Comparison of ENCODE assay signal across 8 mouse cellular contexts in genomic region chr19:45363933-45364391, GRCm38 (mm10). TPM values are rescaled to one million over a fixed set of nuclear protein-coding genes. Genes with fewer than 3 reads are reported as not detected.
A peak's percentile ranks its signal among the peaks of the same experiment; 100 is the strongest.
DNase-seq lines count a peak whose midpoint lies in the region; ATAC-seq and TF ChIP-seq lines count a peak whose summit lies in the region.

No protein-coding gene starts in this region.

- WGBS in kidney, embryonic 16.5 days: 1% methylated on average over 20 of the region's 20 CpGs
- WGBS in embryonic facial prominence, embryonic 15.5 days: under 1% methylated on average over 20 of the region's 20 CpGs
- 1% methylated on average over 20 of the region's 20 CpGs for WGBS in limb, embryonic 14.5 days
- WGBS in stomach, embryonic 15.5 days: under 1% methylated on average over 20 of the region's 20 CpGs

- TF ChIP-seq CTCF in MEL (IDR thresholded peaks at IDR 0.05 in 2 of 3, conservative IDR thresholded peaks at IDR 0.05 in 1 of 3; ENCODE audit: control insufficient read depth in 1 of 3, insufficient read depth in 1 of 3, low read depth in 2 of 3, low read length in 3 of 3, poor library complexity in 1 of 3, severe bottlenecking in 1 of 3): peak in 1 of 3 experiments; percentile 18; a peak in 1 of 6 replicates

- H3K4me3 ChIP-seq in kidney, embryonic 16.5 days (ENCODE audit: low read length): peak overlapping the region; percentile 91
- H3K4me3 ChIP-seq in MEL (ENCODE audit: control insufficient read depth in 1 of 2, insufficient read depth in 1 of 2, low read depth in 2 of 2, low read length in 2 of 2): peak overlapping the region; percentile 58 to 77
- peak overlapping the region; percentile 84 for H3K4me3 ChIP-seq in embryonic facial prominence, embryonic 15.5 days (replicated peaks)
- H3K4me3 ChIP-seq in limb, embryonic 14.5 days (replicated peaks; ENCODE audit: low read length): peak overlapping the region; percentile 85
- H3K4me3 ChIP-seq in stomach, embryonic 15.5 days (replicated peaks): peak overlapping the region; percentile 92

- peak in 1 of 2 experiments; percentile 14; a peak in 1 of 4 replicates for TF ChIP-seq POLR2A in MEL (IDR thresholded peaks at IDR 0.05; ENCODE audit: control insufficient read depth in 1 of 2, insufficient read depth in 1 of 2, low read depth in 1 of 2, low read length in 2 of 2, poor library complexity in 1 of 2)
- TF ChIP-seq POLR2A in limb, embryonic 14.5 days (IDR thresholded peaks at IDR 0.05; ENCODE audit: borderline replicate concordance, extremely low read depth, insufficient read depth, insufficient read length): no peak

- no peaks in the 10 kb centered on the region for H3K9me3 ChIP-seq in kidney, embryonic 16.5 days (ENCODE audit: low read length)
- H3K9me3 ChIP-seq in MEL (replicated peaks; ENCODE audit: insufficient read depth, low read length): no peaks in the 10 kb centered on the region
- no peaks in the 10 kb centered on the region for H3K9me3 ChIP-seq in embryonic facial prominence, embryonic 15.5 days (replicated peaks)
- no peaks in the 10 kb centered on the region for H3K9me3 ChIP-seq in limb, embryonic 14.5 days (ENCODE audit: control insufficient read depth, low read length)
- no peaks in the 10 kb centered on the region for H3K9me3 ChIP-seq in stomach, embryonic 15.5 days

- no peaks in the 10 kb centered on the region for H3K27me3 ChIP-seq in kidney, embryonic 16.5 days (ENCODE audit: insufficient read depth, low read length)
- no peaks in the 10 kb centered on the region; a peak in 1 of 4 replicates for H3K27me3 ChIP-seq in MEL (ENCODE audit: control insufficient read depth in 1 of 2, insufficient read depth in 2 of 2, low read length in 2 of 2)
- H3K27me3 ChIP-seq in embryonic facial prominence, embryonic 15.5 days: no peaks in the 10 kb centered on the region
- no peaks in the 10 kb centered on the region for H3K27me3 ChIP-seq in limb, embryonic 14.5 days (ENCODE audit: control insufficient read depth, insufficient read depth, low read length)
- H3K27me3 ChIP-seq in stomach, embryonic 15.5 days (replicated peaks): no peaks in the 10 kb centered on the region

- intact Hi-C loops in gastrocnemius, postnatal 36 days (cut with DNase I): no loop called here

- peaks cover 7% of the 10 kb centered on the region for H3K4me1 ChIP-seq in kidney, embryonic 16.5 days (ENCODE audit: insufficient read depth, low read length)
- H3K4me1 ChIP-seq in MEL (ENCODE audit: control insufficient read depth in 1 of 2, insufficient read depth in 2 of 2, low read length in 2 of 2): peaks cover 0 to 4% of the 10 kb centered on the region in 2 experiments; a peak in 1 of 4 replicates
- peaks cover 14% of the 10 kb centered on the region; the same call in 1 of the 2 replicates for H3K4me1 ChIP-seq in embryonic facial prominence, embryonic 15.5 days
- peaks cover 9% of the 10 kb centered on the region for H3K4me1 ChIP-seq in limb, embryonic 14.5 days (ENCODE audit: control insufficient read depth, insufficient read depth, low read length)
- no peaks in the 10 kb centered on the region for H3K4me1 ChIP-seq in stomach, embryonic 15.5 days

- peak; percentile 92 for ATAC-seq in kidney, embryonic 16.5 days (ENCODE audit: low FRiP score, low TSS enrichment)
- peak; percentile 85 for ATAC-seq in embryonic facial prominence, embryonic 15.5 days (ENCODE audit: insufficient number of reproducible peaks, low FRiP score, low TSS enrichment, low read depth)
- peak; percentile 77 for ATAC-seq in limb, embryonic 14.5 days (ENCODE audit: low FRiP score, low read depth)
- peak; percentile 67 for ATAC-seq in stomach, embryonic 15.5 days (ENCODE audit: insufficient read depth, low FRiP score, low read depth)

- no peak for TF ChIP-seq EP300 in MEL (IDR thresholded peaks at IDR 0.05; ENCODE audit: low read depth in 1 of 2, low read length in 2 of 2)

- 0 out of 2 replicates have a peak, but pooled peaks cover 3% of the 10 kb centered on the region for H3K36me3 ChIP-seq in kidney, embryonic 16.5 days (ENCODE audit: insufficient read depth, low read length)
- peaks cover 0 to 4% of the 10 kb centered on the region in 2 experiments; a peak in 1 of 4 replicates for H3K36me3 ChIP-seq in MEL (ENCODE audit: control insufficient read depth in 1 of 2, insufficient read depth in 2 of 2, low read length in 2 of 2)
- H3K36me3 ChIP-seq in embryonic facial prominence, embryonic 15.5 days: no peaks in the 10 kb centered on the region
- peaks cover 6% of the 10 kb centered on the region; the same call in 1 of the 2 replicates for H3K36me3 ChIP-seq in limb, embryonic 14.5 days (ENCODE audit: control insufficient read depth, insufficient read depth, low read length)
- no peaks in the 10 kb centered on the region for H3K36me3 ChIP-seq in stomach, embryonic 15.5 days

- peak overlapping the region; percentile 90 for H3K9ac ChIP-seq in kidney, embryonic 16.5 days (replicated peaks; ENCODE audit: low read length)
- peak overlapping the region; percentile 78 for H3K9ac ChIP-seq in MEL (ENCODE audit: control insufficient read depth, low read depth, low read length, poor library complexity, severe bottlenecking)
- peak overlapping the region; percentile 85 for H3K9ac ChIP-seq in embryonic facial prominence, embryonic 15.5 days
- H3K9ac ChIP-seq in limb, embryonic 14.5 days (ENCODE audit: low read depth, low read length, severe bottlenecking): peak overlapping the region; percentile 84
- peak overlapping the region; percentile 83 for H3K9ac ChIP-seq in stomach, embryonic 15.5 days

- peaks cover 3% of the 10 kb centered on the region; the same call in 1 of the 2 replicates for H3K79me2 ChIP-seq in MEL (ENCODE audit: control insufficient read depth, insufficient read depth, low read length, poor library complexity)

- peak overlapping the region; percentile 60 for H3K4me2 ChIP-seq in kidney, embryonic 16.5 days (replicated peaks; ENCODE audit: low read depth, low read length)
- H3K4me2 ChIP-seq in embryonic facial prominence, embryonic 15.5 days (replicated peaks): peak overlapping the region; percentile 56
- peak overlapping the region; percentile 64 for H3K4me2 ChIP-seq in limb, embryonic 14.5 days (replicated peaks; ENCODE audit: low read depth, low read length, severe bottlenecking)
- H3K4me2 ChIP-seq in stomach, embryonic 15.5 days: peak overlapping the region; percentile 82

- DNase-seq in kidney, postnatal 4 days: no peak
- DNase-seq in MEL (ENCODE audit: low read depth, low spot score): no peak
- no peak for DNase-seq in limb, embryonic 14.5 days (ENCODE audit: low spot score)
- no peak for DNase-seq in ovary, adult 18-20 months (ENCODE audit: low spot score)
- DNase-seq in gastrocnemius, postnatal 36 days: no peak

- H3K27ac ChIP-seq in kidney, embryonic 16.5 days (ENCODE audit: low read length): peak overlapping the region; percentile 93
- H3K27ac ChIP-seq in MEL (ENCODE audit: control insufficient read depth, low read depth, low read length): peak overlapping the region; percentile 13; the same call in 1 of the 2 replicates
- peak overlapping the region; percentile 96 for H3K27ac ChIP-seq in embryonic facial prominence, embryonic 15.5 days (replicated peaks)
- peak overlapping the region; percentile 90 for H3K27ac ChIP-seq in limb, embryonic 14.5 days (replicated peaks; ENCODE audit: low read depth, low read length)
- peak overlapping the region; percentile 92 for H3K27ac ChIP-seq in stomach, embryonic 15.5 days

- no peak for TF ChIP-seq RAD21 in MEL (IDR thresholded peaks at IDR 0.05; ENCODE audit: low read depth, low read length)

TF ChIP-seq in MEL, 35 proteins besides CTCF, POLR2A, EP300 and RAD21:
- TF ChIP-seq USF1 (IDR thresholded peaks at IDR 0.05; ENCODE audit: low read depth, low read length) (0 out of 2 replicates have a peak, but pooled peaks have one; percentile 3), GABPA (IDR thresholded peaks at IDR 0.05; ENCODE audit: low read depth, low read length) (no peak), HCFC1 (IDR thresholded peaks at IDR 0.05; ENCODE audit: low read depth, low read length) (no peak), MXI1 (IDR thresholded peaks at IDR 0.05; ENCODE audit: low read depth, low read length) (peak; percentile 25; the same call in 1 of the 2 replicates), ZNF384 (IDR thresholded peaks at IDR 0.05; ENCODE audit: low read depth, low read length) (no peak), CHD1 (IDR thresholded peaks at IDR 0.05; ENCODE audit: low read depth, low read length) (peak; percentile 91; the same call in 1 of the 2 replicates)
TF ChIP-seq in MEL: peak in this region for 3.

RNA-seq across cellular contexts. Expression of gene Btrc, which starts 0.4 kb away (rescaled TPM):
- polyA plus RNA-seq in kidney, embryonic 16.5 days (2015; fragmentation: Nextera tagmentation; extraction: Ambion mirVana): 53.7 and 54.3 TPM in 2 replicates
- total RNA-seq in MEL (2012; rRNA removed): 14.2 and 16.4 TPM in 2 replicates
- polyA plus RNA-seq in MEL (2012; ENCODE audit: insufficient read depth in 1 of 2, insufficient read length in 2 of 2, low read depth in 1 of 2, low replicate concordance in 2 of 2, missing spikeins in 1 of 2): 10 to 100 TPM in 1 of 2 experiments, not detected in 1; 30.3 TPM
- 45.6 and 48.4 TPM in 2 replicates for polyA plus RNA-seq in embryonic facial prominence, embryonic 15.5 days (2015; fragmentation: Nextera tagmentation; extraction: Ambion mirVana)
- 38.3 and 41.5 TPM in 2 replicates for polyA plus RNA-seq in limb, embryonic 14.5 days (2012; rRNA removed)
- 44.1 and 47.5 TPM in 2 replicates for polyA plus RNA-seq in limb, embryonic 14.5 days (2014; fragmentation: Nextera tagmentation; extraction: Ambion mirVana)
- polyA plus RNA-seq in stomach, embryonic 15.5 days (2015; fragmentation: Nextera tagmentation; extraction: Ambion mirVana): 37.4 and 39.4 TPM in 2 replicates
- total RNA-seq in gastrocnemius, postnatal 36 days (2021): 10 to 100 TPM; 21.0 to 21.6 TPM

Comparison
In these comparisons a context has a peak if more than half of its experiments do, and no peak if none do; other contexts are left out.
1. H3K27ac ChIP-seq: peak in every context shown above with its lines; median percentile 96 in embryonic facial prominence, embryonic 15.5 days; 93 in kidney, embryonic 16.5 days; 92 in stomach, embryonic 15.5 days; 90 in limb, embryonic 14.5 days; 13 in MEL.